Mouse (Mus musculus) gastrocnemius, postnatal 4 days (tissue): Measurements from ENCODE around the gene Nhlrc2. TPM values are rescaled to one million over a fixed set of nuclear protein-coding genes. Genes with fewer than 3 reads are reported as not detected.
A peak's percentile ranks its signal among the peaks of the same experiment; 100 is the strongest.
"Not testable (repeated sequence)": the region's sequence is repeated elsewhere in the genome, so short reads cannot be mapped to it uniquely, and the experiment has no call there.

Experiments used
- DNase-seq, 2 experiments: peaks; one replicate each; pipeline ENCODE4 v3.0.0; 2021 to 2022; ENCODE audit warnings: low spot score in 2 of 2, mixed read lengths in 2 of 2
- long read RNA-seq, 2 experiments: library from polyadenylated mRNA; stranded (forward); transcript quantifications; one replicate each; pipeline ENCODE4 v2.0.0; 2021
- total RNA-seq, 2 experiments: library from RNA; stranded (reverse); gene quantifications; 2 replicates each; pipeline ENCODE4 v1.2.3; 2021

The Nhlrc2 gene
- total RNA-seq: 10 to 100 TPM; 15.2 to 16.4 TPM
- long read RNA-seq, experiment 1, full-length matches to known transcripts: 3 of 9 reads
- long read RNA-seq, experiment 1, partial matches to known transcripts: 2 of 9 reads
- long read RNA-seq, experiment 1, other reads (novel, unspliced or antisense): 4 of 9 reads
- long read RNA-seq, experiment 2, full-length matches to known transcripts: 5 of 14 reads
- long read RNA-seq, experiment 2, partial matches to known transcripts: 4 of 14 reads
- long read RNA-seq, experiment 2, other reads (novel, unspliced or antisense): 5 of 14 reads

- DNase-seq: peak; percentile 77 to 89
Measured at GRCm38 (mm10) chr19:56548230-56549032, at the start of gene Nhlrc2. TSS of gene Nhlrc2 (plus strand) at chr19:56548261.

- not testable (repeated sequence) for DNase-seq
Measured at GRCm38 (mm10) chr19:56503069-56503468, 45.0 kb upstream of the Nhlrc2 start.

GRCm38 (mm10) chr19:56503525-56503924 lies 44.5 kb upstream of the Nhlrc2 start:
- DNase-seq: not testable (repeated sequence)

- DNase-seq: not testable (repeated sequence)
Measured at GRCm38 (mm10) chr19:56511207-56511606, 36.9 kb upstream of the Nhlrc2 start.

GRCm38 (mm10) chr19:56513527-56513926 lies 34.5 kb upstream of the Nhlrc2 start:
- DNase-seq: not testable (repeated sequence)

- DNase-seq: not testable (repeated sequence)
Measured at GRCm38 (mm10) chr19:56519408-56519807, 28.7 kb upstream of the Nhlrc2 start.

GRCm38 (mm10) chr19:56530529-56530928 lies 17.5 kb upstream of the Nhlrc2 start:
- not testable (repeated sequence) for DNase-seq

GRCm38 (mm10) chr19:56531251-56531650 lies 16.8 kb upstream of the Nhlrc2 start:
- no peak for DNase-seq

GRCm38 (mm10) chr19:56533291-56534071 lies 14.6 kb upstream of the Nhlrc2 start:
- no peak for DNase-seq

GRCm38 (mm10) chr19:56534337-56534736 lies 13.7 kb upstream of the Nhlrc2 start:
- no peak for DNase-seq

GRCm38 (mm10) chr19:56535064-56535463 lies 13.0 kb upstream of the Nhlrc2 start:
- no peak for DNase-seq

- DNase-seq: no peak
Measured at GRCm38 (mm10) chr19:56535765-56536164, 12.3 kb upstream of the Nhlrc2 start.

- DNase-seq: no peak
Measured at GRCm38 (mm10) chr19:56543320-56543719, 4.7 kb upstream of the Nhlrc2 start.

GRCm38 (mm10) chr19:56544681-56545388 lies 3.2 kb upstream of the Nhlrc2 start:
- DNase-seq: no peak

GRCm38 (mm10) chr19:56546031-56546430 lies 2.0 kb upstream of the Nhlrc2 start:
- no peak for DNase-seq

- peak in 1 of 2 experiments; percentile 66 for DNase-seq
Measured at GRCm38 (mm10) chr19:56547456-56548229, 418 bp upstream of the Nhlrc2 start, which contains the start of gene Dclre1a. TSS of gene Dclre1a (minus strand) at chr19:56548222.

GRCm38 (mm10) chr19:56549033-56549680 lies 1.1 kb downstream of the Nhlrc2 start:
- no peak for DNase-seq

- no peak for DNase-seq
Measured at GRCm38 (mm10) chr19:56553177-56553576, 5.1 kb downstream of the Nhlrc2 start.

- no peak for DNase-seq
Measured at GRCm38 (mm10) chr19:56555972-56556371, 7.9 kb downstream of the Nhlrc2 start.
